Mouse (Mus musculus) CH12.LX (cell line): Measurements from ENCODE around the gene S100a1.

Source experiments
- CTCF ChIP-seq, 2 experiments: IDR thresholded peaks in 1 of 2; conservative IDR thresholded peaks in 1 of 2; 2 replicates each; pipeline ENCODE4 v1.5.1; 2011 to 2012; ENCODE audit warnings: low read depth in 2 of 2, low read length in 2 of 2, improper control_type of control experiment in 1 of 2, inconsistent platforms in 1 of 2, mild to moderate bottlenecking in 1 of 2, moderate library complexity in 1 of 2
- HCFC1 ChIP-seq: IDR thresholded peaks from 2 replicates; pipeline ENCODE4 v1.6.1; 2012; ENCODE audit warnings: low read depth, mild to moderate bottlenecking, inconsistent platforms, low read length, improper control_type of control experiment
- KAT2A ChIP-seq: IDR thresholded peaks from 2 replicates; pipeline ENCODE4 v1.6.1; 2012; ENCODE audit warnings: low read length, improper control_type of control experiment, inconsistent platforms; ENCODE audit not compliant: insufficient replicate concordance
- MEF2A ChIP-seq: IDR thresholded peaks from 2 replicates; pipeline ENCODE4 v1.6.1; 2014; ENCODE audit warnings: low read depth, mild to moderate bottlenecking, inconsistent platforms, low read length, improper control_type of control experiment, borderline replicate concordance
- NRF1 ChIP-seq: IDR thresholded peaks from 2 replicates; pipeline ENCODE4 v1.6.1; 2014; ENCODE audit warnings: low read depth, mild to moderate bottlenecking, inconsistent platforms, low read length, improper control_type of control experiment, moderate library complexity
- POLR2A ChIP-seq: IDR thresholded peaks from 2 replicates; pipeline ENCODE4 v1.6.1; 2011; ENCODE audit warnings: low read depth, mild to moderate bottlenecking, improper control_type of control experiment, low read length

GRCm38 (mm10) chr3:90515789-90516188, 1.6 kb upstream of the S100a1 start:
- TF ChIP-seq HCFC1 (no peak), MEF2A (no peak), NRF1 (no peak), KAT2A (no peak), POLR2A (no peak), CTCF (conservative IDR thresholded peaks at IDR 0.05 in 1 of 2, IDR thresholded peaks at IDR 0.05 in 1 of 2; ENCODE audit: low read depth in 2 of 2, low read length in 2 of 2) (no peak)
